Mouse (Mus musculus) liver (tissue): ENCODE measurements at regions not wholly inside any gene's neighbourhood (a gene's known extent, or its start where the extent isn't known, plus 50 kb on each side); places are given as distances from the start of the nearest gene placed in this dataset.

Experiments
- DNase-seq: peaks from one replicate; pipeline ENCODE4 v3.0.0-alpha.2; 2020; ENCODE audit warnings: mixed read lengths

DNA sequence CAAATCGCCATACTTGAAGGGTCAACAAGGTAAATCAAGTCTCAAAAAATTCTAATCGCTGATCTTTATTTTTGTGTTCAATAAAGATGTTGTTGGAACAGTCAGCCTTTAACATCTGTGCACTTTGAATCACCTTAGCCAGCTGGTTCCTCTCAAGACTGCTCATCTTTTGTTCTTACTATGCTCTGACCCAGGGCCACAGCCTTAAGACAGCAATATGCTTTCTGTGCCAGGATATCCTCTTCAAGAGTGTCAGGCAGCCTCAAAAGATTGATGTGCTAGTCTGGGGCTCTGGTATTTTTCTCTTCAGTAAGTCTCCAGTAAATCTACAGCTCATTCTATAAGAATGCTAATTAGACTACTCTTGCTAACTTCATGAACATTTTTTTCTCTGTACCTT is 199.9 kb downstream of the Dph6 start:
- DNase-seq = no peak

DNA sequence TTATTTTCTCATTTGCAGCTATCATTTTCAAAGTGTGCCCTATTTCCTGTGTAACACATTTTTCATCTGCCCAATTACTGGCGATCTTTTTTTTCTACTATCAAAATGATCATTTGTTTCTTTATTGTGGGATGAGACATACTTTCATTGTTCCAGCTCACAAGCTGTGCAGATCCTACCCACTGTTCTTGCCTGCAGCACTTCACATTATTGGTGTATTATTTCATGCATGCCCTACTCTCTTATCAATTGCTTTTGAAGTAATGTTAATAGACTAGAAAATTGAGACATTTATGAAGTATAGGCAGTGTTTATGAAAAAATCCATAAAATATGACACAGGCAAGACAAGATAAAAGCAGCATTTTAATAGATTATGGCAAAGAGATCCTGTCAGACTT is 204.6 kb downstream of the Dph6 start:
- DNase-seq = no peak

DNA sequence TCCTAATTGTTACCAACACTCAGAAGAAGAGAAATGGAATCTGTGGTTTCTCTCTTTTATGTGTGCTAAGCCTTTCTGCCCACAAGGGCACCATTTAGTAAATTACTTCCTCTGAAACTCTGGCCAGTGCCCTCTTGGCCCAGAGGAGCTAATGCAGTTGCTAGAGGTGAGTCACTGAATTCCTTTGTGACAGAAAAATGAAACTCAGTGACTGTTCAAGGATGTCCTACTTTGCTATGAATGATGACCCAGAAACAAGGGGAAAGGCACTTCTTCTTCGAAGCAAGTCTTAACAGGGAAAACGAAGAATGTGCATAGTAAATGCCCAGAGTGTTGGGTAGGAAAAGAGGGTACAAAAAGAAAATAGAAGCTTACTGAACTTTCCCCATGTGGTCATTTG is 211.0 kb downstream of the Dph6 start:
- no peak for DNase-seq

DNA sequence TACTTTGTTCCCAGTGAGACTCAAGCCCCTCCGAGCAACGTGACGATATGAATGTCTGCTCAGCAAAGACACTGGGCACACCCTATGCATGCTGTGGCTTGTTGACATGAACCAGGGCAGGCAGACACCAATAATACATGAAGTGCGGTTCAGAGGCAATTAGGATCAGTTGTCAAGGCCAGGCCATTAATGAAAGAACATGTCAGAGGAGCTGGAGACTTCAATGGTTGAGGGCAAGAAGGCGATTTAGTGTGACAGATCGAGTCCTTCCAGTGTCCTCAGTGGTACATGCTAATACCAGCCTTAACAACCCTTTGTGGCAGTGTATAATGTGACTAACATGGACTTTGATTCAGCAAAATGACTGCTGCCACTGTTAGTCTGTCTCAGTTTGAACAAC is 213.8 kb downstream of the Dph6 start:
- DNase-seq = no peak

DNA sequence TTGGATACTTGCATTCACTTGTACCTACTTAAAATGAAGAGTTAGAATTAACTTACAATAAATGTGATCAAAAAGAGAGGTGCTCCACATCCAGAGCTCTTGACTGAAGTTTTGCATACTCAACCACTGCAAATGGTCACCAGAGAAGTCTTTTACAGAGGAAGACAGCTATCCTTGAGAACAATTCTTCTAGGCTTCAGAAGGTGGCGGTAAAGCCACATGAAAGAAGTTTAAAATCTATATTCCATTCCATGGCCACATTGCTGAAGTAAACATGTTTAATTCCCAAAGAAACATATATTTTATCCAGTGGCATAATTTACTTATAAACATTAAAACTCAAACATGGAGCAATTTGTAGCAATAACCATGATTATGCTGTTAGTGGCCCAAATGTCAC is 215.1 kb downstream of the Dph6 start:
- no peak for DNase-seq

DNA sequence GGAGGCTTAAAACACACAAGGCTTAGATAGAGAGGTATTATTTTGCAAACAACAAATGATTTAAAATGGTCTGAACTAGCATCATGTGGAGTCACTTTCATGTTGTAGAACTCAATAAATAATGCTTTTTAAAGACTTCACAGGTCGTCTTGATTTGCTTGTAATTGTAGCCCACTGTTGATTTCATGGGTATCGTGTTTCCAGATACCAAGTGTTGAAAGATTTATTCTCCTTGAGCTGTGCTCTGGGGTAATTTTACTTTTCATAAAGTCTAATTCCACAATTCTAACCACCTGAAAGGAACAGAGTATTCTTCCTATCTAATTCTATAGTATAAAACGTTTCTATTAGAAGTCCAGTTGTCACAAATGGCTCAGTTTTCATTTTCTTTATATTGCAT is 216.7 kb downstream of the Dph6 start:
- no peak for DNase-seq

DNA sequence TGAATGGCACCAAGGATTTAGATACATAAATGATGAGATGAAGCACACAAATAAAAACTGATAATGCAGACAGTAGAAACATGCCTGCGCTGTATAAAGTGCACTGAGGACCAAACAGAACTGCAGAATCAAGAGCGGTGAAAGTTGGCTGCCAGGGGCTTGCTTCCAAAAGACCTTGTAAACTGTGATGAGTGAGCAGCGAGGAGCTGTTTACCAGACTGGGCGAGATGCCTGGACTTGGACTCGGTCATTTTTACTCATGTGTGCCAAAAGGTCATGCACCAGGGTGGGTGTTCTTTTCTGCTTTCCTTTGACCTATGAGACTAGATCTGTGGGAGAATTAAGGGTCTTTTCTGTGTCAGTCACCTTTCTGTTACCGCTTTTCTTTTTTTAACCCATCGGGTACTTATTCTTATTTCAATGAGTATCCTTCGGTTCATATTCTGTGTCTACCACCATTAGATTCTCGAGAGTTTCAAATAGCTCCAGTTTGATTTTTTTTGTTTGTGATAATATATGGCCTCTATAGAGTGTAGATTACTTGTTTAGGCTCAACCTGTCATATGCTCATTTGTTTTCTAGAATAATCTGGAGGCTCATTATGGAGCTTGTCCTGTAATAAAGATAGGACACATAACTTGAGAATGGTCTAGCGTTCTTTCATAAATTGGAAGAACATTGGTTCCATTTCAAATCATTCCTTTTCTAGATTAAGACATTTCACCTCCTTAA is 226.3 kb upstream of the Zfp770 start:
- DNase-seq = no peak

DNA sequence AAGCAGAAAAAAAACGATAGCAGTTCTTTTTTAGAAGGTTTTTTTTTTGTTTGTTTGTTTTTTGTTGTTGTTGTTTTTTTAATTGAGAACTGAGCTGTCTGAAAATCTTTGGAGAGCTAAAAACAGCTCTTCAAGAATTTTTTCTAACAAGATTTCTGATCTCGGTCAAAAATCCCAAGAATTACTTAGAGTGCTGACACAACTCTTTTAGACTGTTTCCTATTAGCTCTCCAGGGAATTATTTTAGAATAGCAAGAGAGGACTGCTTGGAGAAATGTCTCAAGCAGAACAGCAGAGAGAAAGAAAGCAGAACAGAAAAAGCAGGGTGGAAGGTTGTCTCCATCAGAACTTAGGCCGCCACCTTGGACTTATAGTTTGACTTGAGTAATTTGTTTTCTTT is 218.1 kb upstream of the Zfp770 start:
- no peak for DNase-seq

DNA sequence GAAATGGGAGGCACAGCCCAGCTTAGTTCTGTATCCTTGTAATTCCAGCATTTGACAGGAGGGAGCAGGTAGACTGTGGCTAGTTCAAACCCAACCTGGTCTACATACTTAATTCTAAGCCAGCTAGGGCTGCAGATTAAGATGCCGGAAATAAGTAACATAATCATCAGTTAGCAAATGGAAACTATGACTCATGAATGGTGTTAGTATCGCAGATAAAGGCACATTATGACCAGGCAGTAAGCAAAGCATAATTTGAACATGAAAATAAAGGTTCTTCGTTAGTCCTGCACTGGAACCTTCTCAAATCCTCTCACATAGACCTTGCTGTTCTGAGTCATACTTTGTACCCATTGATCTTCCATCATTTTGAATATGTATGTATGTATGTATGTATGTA is 211.7 kb upstream of the Zfp770 start:
- DNase-seq = no peak

DNA sequence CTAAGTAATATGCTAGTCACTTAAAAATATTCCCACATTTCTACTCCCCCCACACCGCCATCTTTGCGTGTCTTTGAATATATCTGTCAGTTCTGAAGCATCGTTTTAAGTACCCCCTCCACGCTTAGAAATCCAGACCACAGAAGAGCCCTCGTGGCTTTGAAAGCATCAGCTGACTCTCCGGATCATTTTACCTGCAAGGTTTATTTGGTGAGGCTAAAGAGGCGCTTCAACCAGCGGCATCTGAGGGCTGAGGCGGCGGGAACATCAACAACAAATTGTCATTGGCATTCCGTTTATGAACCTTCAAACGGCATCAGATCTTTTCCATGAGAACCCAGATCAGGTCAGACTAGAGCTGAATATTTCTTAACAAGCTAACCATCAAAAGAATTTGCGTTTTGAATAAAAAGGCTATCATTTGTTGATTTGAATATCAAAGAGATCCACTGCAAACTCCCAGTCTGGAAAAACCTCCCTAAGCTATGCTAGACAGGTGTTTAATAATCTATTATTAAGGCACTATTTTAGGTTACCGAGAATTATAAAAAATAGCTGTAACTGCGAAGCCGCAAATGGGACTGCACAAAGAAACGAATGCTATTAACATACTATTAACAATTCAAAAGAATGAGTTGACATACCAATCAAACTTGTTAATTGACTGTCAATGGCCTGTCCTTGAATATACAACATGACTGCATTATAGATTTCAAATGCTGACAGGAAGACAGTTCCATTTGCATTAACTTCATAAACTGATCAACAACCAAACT is 210.9 kb upstream of the Zfp770 start:
- no peak for DNase-seq

DNA sequence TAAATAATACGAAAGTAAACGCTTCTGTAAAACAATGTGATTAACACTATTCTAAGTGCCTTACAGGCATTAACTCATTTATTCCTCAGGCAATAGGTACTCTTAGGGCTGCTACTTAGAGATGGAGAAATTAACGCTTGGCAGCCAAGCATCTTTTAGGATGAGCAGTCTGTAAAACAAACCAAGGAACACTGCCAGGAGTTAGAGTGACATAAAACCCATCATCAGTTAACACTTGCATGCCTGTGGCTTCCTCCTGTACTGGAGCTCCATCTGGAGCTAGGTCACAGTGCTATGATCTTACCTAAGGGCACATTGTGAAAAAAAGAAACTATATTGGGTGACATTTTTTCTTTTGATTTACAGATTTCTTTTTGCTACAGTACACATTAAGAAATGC is 209.4 kb upstream of the Zfp770 start:
- DNase-seq = no peak

DNA sequence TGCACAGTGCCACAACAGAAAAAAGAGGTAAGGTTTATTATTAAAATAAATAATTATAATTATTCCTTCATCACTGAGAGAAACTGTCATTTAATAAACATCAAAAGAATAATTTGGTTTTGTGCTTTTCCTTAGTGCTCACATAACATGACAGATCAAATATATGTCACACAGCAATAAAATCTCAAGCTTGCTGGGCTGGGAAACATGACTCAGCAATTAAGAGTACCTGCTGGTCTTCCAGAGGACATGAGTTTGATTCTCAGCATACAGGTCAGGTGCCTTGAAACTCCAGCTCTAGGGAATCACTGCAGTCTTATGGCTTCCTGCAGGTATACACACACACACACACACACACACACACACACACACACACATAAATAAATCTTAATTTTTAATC is 208.3 kb upstream of the Zfp770 start:
- no peak for DNase-seq

DNA sequence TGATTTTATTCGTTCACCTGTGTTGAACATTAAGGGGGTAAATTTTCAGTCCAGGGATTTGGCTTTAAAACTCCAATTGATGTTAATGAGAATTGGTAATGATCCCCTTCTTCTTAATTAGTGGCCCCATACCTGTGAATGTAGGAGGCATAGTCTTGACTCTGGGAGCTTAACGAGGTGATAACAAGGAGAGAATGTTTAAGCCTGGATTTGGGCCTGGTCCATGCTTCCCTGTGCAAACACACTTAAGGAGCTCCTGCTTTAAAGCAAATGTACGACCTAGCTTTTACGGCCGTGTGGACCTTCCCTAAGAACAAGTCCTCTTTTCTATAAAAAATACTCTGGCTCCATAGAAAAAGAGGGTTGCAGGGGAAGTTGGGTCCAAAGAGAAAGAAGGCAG is 206.1 kb upstream of the Zfp770 start:
- no peak for DNase-seq

DNA sequence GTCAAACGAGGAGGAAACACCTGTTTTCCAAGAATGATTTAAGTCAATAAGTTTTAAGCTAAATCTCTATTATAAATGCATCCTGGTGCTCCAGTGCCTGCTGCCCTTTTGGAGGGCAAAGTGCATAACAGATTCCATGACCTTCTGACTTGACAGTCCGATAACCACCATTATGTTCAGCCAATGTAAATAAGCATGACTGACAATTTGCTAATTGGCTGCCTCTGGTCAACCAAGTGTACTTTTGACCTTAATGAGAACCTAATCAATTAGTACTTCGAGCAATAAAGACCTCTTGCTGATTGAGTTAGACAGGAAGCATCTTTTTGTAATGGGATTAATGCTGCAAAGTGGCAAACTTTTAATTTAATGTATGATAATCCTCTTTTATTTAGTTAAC is 183.3 kb upstream of the Zfp770 start:
- no peak for DNase-seq

DNA sequence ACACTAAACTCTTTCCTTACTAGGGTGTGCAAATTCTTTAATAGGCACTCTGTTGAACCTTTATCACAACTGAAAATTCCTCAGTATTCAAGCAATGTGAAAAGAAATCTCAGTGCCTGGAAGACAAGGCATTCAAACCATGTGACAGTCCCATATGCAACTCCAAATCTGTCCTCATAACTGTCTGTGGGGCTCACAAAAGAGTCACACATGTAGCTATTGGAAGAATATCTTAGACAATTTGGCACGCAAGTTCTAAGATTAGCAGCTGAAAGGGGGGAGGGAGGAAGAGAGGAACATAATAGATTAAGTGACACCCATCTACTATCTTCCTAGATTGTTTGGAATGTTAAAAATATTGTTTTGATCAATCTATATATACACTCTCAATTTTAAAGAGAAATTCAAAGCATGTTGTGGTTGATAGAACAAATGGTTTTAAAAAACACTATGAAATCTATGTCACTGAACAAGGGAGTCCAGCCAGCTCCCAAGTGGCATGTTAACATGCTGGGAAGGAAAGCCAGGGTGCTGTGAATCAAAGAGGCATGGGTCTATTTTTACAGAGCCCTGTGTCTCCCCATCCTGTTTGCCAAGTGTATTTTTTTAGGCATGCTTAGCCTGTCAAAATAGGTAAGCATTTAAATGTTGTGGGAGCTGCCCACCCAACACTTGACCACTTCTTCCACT is 177.7 kb upstream of the Zfp770 start:
- DNase-seq = no peak

DNA sequence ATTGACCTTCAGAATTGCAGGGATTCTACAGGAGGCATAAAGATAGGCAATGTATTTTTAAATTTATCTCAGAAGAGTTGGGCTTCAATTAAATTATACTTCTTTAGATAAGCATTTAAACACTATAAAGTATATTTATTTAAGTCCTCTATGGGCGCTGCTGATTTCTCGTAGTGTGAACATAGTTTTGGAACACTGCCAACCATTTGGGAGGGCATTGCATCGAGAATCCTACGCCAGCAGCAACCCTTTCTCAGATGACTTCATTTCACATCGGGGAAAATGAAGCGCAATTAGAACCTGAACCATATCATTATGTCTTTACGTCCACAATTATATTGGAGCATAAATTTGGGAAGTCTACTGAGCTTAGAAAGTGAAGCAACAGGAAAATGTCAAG is 172.2 kb upstream of the Zfp770 start:
- DNase-seq = no peak

DNA sequence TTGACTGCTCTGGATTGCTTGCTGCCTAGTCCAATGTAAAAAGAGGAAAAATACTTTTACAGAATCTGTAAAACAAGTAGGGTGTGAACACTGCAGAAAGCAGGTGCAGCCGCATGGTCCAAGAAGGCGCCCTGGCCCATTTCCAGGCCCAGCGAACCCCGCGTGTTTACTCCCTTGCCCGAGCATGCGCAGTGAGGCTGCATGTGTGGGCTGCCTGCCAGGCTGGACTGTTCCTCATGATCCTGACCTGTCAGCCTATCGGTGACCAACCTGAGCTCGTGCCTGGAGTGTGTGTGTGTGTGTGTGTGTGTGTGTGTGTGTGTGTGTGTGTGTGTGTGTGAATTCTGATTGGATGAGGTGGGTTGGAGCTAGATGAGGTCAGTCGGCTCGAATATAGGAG is 152.6 kb upstream of the Zfp770 start:
- peak; percentile 4 for DNase-seq

DNA sequence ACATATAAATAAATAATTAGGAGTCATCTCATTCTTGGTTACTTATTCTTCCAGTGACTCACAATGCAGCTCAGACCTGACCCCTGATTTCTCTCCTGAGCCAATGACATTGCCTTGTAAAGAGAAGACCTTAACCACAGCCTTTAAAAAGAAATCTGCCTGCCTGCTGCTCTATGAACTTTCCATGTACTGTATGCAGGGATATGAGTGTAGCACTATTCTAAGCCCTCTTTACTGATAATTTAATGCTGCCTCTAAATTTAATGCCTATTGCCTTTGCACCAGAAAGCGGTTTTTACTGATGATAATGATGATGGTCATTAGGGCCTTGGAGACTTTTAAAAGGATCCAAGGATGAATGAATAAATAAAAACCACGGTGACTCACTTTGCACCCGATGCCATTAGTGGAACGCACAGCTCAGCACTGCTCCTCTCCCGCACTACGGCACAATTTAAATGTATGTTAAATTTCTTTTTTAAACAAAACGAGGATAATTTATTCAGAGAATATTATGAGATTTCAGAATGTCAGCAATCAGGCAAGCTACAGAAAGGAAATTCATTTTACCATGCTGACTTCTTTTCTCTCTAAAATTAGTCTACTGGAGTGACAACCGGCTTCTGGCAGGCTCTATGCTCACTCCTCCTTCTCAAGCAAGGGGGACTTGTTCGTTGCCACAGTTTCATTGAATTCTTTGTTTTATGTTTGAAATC is 139.5 kb upstream of the Zfp770 start:
- no peak for DNase-seq

DNA sequence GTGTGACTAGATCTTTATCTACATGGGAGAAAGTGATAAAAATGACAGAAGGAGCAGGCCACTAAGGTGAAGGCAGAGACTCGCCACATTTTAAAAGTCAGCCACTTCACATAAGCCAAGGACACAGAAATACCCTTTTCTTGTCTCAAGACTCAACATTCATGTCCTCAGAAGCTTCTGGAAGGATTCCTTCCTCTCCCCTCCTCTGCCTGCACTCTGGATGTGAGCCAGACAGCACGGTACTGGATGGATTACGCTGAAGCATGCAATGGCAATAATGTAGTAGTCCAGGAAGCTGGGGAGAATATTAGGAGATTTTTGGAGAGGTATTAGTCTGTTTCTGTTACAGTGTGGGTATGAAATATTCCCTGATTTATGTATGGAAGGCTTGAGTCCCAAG is 100.5 kb upstream of the Zfp770 start:
- no peak for DNase-seq

DNA sequence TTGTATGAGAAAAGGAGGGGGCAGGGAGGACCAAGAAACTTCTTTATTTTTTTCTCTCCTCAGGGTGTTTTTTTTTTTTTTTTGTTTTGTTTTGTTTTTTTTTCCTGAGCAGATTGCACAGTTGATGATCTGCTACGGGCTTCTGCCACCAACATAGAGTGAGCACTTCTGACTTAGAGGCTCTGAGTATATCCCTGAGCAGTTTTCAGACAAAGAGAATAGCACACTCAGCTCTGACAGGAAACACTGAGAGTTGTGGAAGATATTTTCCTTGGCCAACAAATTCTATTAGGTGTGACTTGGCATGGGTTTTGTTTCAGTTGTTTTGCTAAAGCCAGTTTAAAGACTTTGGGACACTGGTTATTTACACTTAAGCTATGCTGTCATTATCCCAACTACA is 93.8 kb upstream of the Zfp770 start:
- DNase-seq = no peak

DNA sequence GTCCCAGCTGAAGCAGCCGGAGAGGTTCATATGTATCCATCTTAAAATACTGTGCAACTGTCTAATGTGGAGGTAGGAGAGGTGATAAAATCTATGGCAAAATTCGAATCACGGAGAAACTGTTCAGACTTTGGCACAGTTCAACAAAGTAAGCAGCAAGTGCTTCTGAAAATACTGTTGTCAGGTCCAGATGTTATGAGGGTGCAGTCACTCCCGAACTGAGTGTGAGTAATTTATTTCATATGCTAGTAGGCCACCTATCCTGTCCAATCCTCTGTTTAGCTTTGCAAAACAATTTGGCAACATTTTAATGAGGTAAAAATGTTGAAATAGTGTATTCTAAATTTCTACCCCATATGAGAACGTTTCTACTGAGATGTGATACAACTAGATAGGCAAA is 90.1 kb upstream of the Zfp770 start:
- DNase-seq = no peak

DNA sequence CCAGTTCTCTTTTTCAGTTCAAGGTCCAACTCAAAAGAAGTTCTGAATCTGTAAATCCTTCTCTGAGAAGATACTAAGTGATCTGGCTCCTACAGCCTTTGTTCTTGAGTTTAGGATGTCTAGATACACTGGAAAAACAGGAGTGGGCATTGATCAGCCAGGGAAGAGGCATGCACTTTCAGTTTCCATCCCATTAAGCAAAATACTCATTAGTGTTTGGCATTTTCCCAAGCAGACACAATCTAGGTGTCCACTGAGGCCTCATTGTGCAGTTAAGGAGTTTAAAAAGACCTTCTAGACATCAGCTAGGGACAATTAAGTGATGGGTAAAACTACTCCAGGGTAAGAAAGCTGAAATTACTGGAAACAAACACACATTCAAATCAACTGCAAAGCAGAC is 74.3 kb upstream of the Zfp770 start:
- no peak for DNase-seq

DNA sequence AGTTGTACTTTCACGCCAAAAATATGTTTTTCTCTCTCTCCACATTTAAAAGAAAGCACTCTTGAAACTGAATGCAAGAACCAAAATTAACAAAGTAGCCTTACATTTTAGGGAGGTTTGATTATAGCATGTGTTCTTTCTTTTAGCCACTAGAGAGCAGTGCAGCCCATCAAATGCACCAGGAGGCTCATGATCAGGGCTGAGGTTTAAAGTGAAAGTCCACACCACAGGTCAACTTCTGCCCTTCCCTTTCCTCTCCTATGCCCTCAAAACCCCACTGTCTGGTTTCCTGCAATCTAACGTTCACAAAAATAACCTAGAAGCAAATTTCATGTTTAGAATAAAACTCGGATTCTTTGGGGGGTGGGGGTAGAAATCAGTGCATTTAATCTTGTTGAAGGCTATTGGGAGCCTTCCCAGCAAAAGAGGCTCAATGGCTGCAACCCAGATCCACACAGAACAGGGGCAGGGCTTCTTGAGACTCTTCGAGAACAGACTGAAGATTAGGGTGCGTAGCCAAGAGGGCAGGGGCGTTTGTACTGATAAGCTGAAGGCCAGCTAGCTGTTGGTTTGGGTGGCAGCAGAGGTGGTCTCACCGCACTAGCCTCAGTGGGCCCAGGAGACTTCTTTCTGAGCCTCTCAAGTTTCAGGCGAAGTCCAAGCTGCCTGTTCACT is 59.3 kb upstream of the Zfp770 start:
- peak; percentile 14 for DNase-seq
